Mouse (Mus musculus): ENCODE data around the gene Psme4. TPM values are rescaled to one million over a fixed set of nuclear protein-coding genes. Genes with fewer than 3 reads are reported as not detected.

Psme4 gene
- polyA plus RNA-seq, 1 experiment, result 4.9 TPM

- WGBS, result 94% methylated on average over 1 of the region's 1 CpGs
- Histone ChIP-seq H3K36me3 (ENCODE audit: control insufficient read depth, insufficient read depth, low read length) (no peaks in the 10 kb centered on the region), H3K27me3 (ENCODE audit: control insufficient read depth, insufficient read depth, low read length) (no peaks in the 10 kb centered on the region), H3K4me3 (ENCODE audit: low read depth, low read length) (no peak overlapping the region), H3K27ac (ENCODE audit: insufficient read depth, low read depth, low read length) (no peak overlapping the region), H3K4me1 (ENCODE audit: control insufficient read depth, insufficient read depth, insufficient read length, low read length) (no peaks in the 10 kb centered on the region)
- TF ChIP-seq POLR2A (IDR thresholded peaks at IDR 0.05; ENCODE audit: low read depth, low read length), result no peak
- TF ChIP-seq CTCF (IDR thresholded peaks at IDR 0.05; ENCODE audit: extremely low read depth, insufficient read length, insufficient replicate concordance, low read depth, low read length), result no peak
These were observed 124.7 kb downstream of the Psme4 start for GRCm38 (mm10) chr11:30896201-30896600.

GRCm38 (mm10) chr11:30899312-30899711 lies 127.8 kb downstream of the Psme4 start:
- Histone ChIP-seq H3K36me3 (ENCODE audit: control insufficient read depth, insufficient read depth, low read length) (no peaks in the 10 kb centered on the region), H3K27ac (ENCODE audit: insufficient read depth, low read depth, low read length) (no peak overlapping the region), H3K4me3 (ENCODE audit: low read depth, low read length) (no peak overlapping the region), H3K4me1 (ENCODE audit: control insufficient read depth, insufficient read depth, insufficient read length, low read length) (no peaks in the 10 kb centered on the region), H3K27me3 (ENCODE audit: control insufficient read depth, insufficient read depth, low read length) (no peaks in the 10 kb centered on the region)
- no peak for TF ChIP-seq POLR2A (IDR thresholded peaks at IDR 0.05; ENCODE audit: low read depth, low read length)
- no peak for TF ChIP-seq CTCF (IDR thresholded peaks at IDR 0.05; ENCODE audit: extremely low read depth, insufficient read length, insufficient replicate concordance, low read depth, low read length)

- Histone ChIP-seq H3K36me3 (ENCODE audit: control insufficient read depth, insufficient read depth, low read length) (no peaks in the 10 kb centered on the region), H3K27ac (ENCODE audit: insufficient read depth, low read depth, low read length) (no peak overlapping the region), H3K27me3 (ENCODE audit: control insufficient read depth, insufficient read depth, low read length) (no peaks in the 10 kb centered on the region), H3K4me3 (ENCODE audit: low read depth, low read length) (no peak overlapping the region), H3K4me1 (ENCODE audit: control insufficient read depth, insufficient read depth, insufficient read length, low read length) (no peaks in the 10 kb centered on the region)
- TF ChIP-seq POLR2A (IDR thresholded peaks at IDR 0.05; ENCODE audit: low read depth, low read length) (no peak), CTCF (IDR thresholded peaks at IDR 0.05; ENCODE audit: extremely low read depth, insufficient read length, insufficient replicate concordance, low read depth, low read length) (no peak)
- 91% methylated on average over 3 of the region's 3 CpGs for WGBS
These were observed 140.8 kb downstream of the Psme4 start for GRCm38 (mm10) chr11:30912311-30912710.

- 72% methylated on average over 1 of the region's 1 CpGs for WGBS
- Histone ChIP-seq H3K4me1 (ENCODE audit: control insufficient read depth, insufficient read depth, insufficient read length, low read length) (no peaks in the 10 kb centered on the region), H3K27me3 (ENCODE audit: control insufficient read depth, insufficient read depth, low read length) (no peaks in the 10 kb centered on the region), H3K4me3 (ENCODE audit: low read depth, low read length) (no peak overlapping the region), H3K36me3 (ENCODE audit: control insufficient read depth, insufficient read depth, low read length) (peaks cover 2% of the 10 kb centered on the region), H3K27ac (ENCODE audit: insufficient read depth, low read depth, low read length) (no peak overlapping the region)
- TF ChIP-seq POLR2A (IDR thresholded peaks at IDR 0.05; ENCODE audit: low read depth, low read length) (no peak), CTCF (IDR thresholded peaks at IDR 0.05; ENCODE audit: extremely low read depth, insufficient read length, insufficient replicate concordance, low read depth, low read length) (no peak)
These were observed 149.1 kb downstream of the Psme4 start for GRCm38 (mm10) chr11:30920641-30921040.

- Histone ChIP-seq H3K27ac (ENCODE audit: insufficient read depth, low read depth, low read length) (no peak overlapping the region), H3K4me1 (ENCODE audit: control insufficient read depth, insufficient read depth, insufficient read length, low read length) (no peaks in the 10 kb centered on the region), H3K36me3 (ENCODE audit: control insufficient read depth, insufficient read depth, low read length) (peaks cover 3% of the 10 kb centered on the region), H3K4me3 (ENCODE audit: low read depth, low read length) (no peak overlapping the region), H3K27me3 (ENCODE audit: control insufficient read depth, insufficient read depth, low read length) (no peaks in the 10 kb centered on the region)
- WGBS, result 95% methylated on average over 3 of the region's 3 CpGs
- no peak for TF ChIP-seq CTCF (IDR thresholded peaks at IDR 0.05; ENCODE audit: extremely low read depth, insufficient read length, insufficient replicate concordance, low read depth, low read length)
- no peak for TF ChIP-seq POLR2A (IDR thresholded peaks at IDR 0.05; ENCODE audit: low read depth, low read length)
These were observed 151.8 kb downstream of the Psme4 start for GRCm38 (mm10) chr11:30923283-30923682.

- no peak for TF ChIP-seq CTCF (IDR thresholded peaks at IDR 0.05; ENCODE audit: extremely low read depth, insufficient read length, insufficient replicate concordance, low read depth, low read length)
- TF ChIP-seq POLR2A (IDR thresholded peaks at IDR 0.05; ENCODE audit: low read depth, low read length), result no peak
- no peaks in the 10 kb centered on the region for H3K27me3 ChIP-seq (ENCODE audit: control insufficient read depth, insufficient read depth, low read length)
- no peaks in the 10 kb centered on the region for H3K4me1 ChIP-seq (ENCODE audit: control insufficient read depth, insufficient read depth, insufficient read length, low read length)
- H3K27ac ChIP-seq (ENCODE audit: insufficient read depth, low read depth, low read length), result no peak overlapping the region
- peaks cover 16% of the 10 kb centered on the region for H3K36me3 ChIP-seq (ENCODE audit: control insufficient read depth, insufficient read depth, low read length)
- no peak overlapping the region for H3K4me3 ChIP-seq (ENCODE audit: low read depth, low read length)
These were observed 156.6 kb downstream of the Psme4 start for GRCm38 (mm10) chr11:30928079-30928478.

- H3K4me1 ChIP-seq (ENCODE audit: control insufficient read depth, insufficient read depth, insufficient read length, low read length), result no peaks in the 10 kb centered on the region
- peaks cover 16% of the 10 kb centered on the region for H3K36me3 ChIP-seq (ENCODE audit: control insufficient read depth, insufficient read depth, low read length)
- no peaks in the 10 kb centered on the region for H3K27me3 ChIP-seq (ENCODE audit: control insufficient read depth, insufficient read depth, low read length)
- no peak overlapping the region for H3K4me3 ChIP-seq (ENCODE audit: low read depth, low read length)
- TF ChIP-seq POLR2A (IDR thresholded peaks at IDR 0.05; ENCODE audit: low read depth, low read length), result no peak
- no peak for TF ChIP-seq CTCF (IDR thresholded peaks at IDR 0.05; ENCODE audit: extremely low read depth, insufficient read length, insufficient replicate concordance, low read depth, low read length)
- no peak overlapping the region for H3K27ac ChIP-seq (ENCODE audit: insufficient read depth, low read depth, low read length)
- WGBS, result 95% methylated on average over 1 of the region's 1 CpGs
These were observed 157.0 kb downstream of the Psme4 start for GRCm38 (mm10) chr11:30928498-30928897.

Other genes with a start within 250 kb of the Psme4 start
- 0.94 and 1.2 TPM in 2 replicates for gene Acyp2, start 122.1 kb upstream of the Psme4 start, polyA plus RNA-seq (2012; rRNA removed)
- 0.09 TPM in 1 of 2 replicates, not detected in the other for gene Gpr75, start 113.6 kb downstream of the Psme4 start, polyA plus RNA-seq (2012; rRNA removed)
- 0.08 and 0.52 TPM in 2 replicates for gene Asb3, start 113.7 kb downstream of the Psme4 start, polyA plus RNA-seq (2012; rRNA removed)
- 2.6 and 7.2 TPM in 2 replicates for gene Erlec1, start 182.6 kb downstream of the Psme4 start, polyA plus RNA-seq (2012; rRNA removed)
- gene Chac2, start 214.6 kb downstream of the Psme4 start, polyA plus RNA-seq (2012; rRNA removed), result 1.7 and 1.8 TPM in 2 replicates

Measured in small intestine, adult 2 months (tissue).